Mouse (Mus musculus) liver, embryonic 16.5 days (tissue): ENCODE measurements around the gene Tnn. TPM values are rescaled to one million over a fixed set of nuclear protein-coding genes. Genes with fewer than 3 reads are reported as not detected.
A peak's percentile ranks its signal among the peaks of the same experiment; 100 is the strongest.

Experiments used
- ATAC-seq: fragments of 200-750 bp; cut with Nextera tagmentation; 2 replicates; pipeline ENCODE4 v1.8.0; 2017; ENCODE audit warnings: low read depth, mild to moderate bottlenecking, moderate number of reproducible peaks, moderate library complexity
- H3K27ac ChIP-seq: fragments of 300-500 bp; sonication (generic); 2 replicates; pipeline ENCODE4 v1.5.1; 2014; ENCODE audit warnings: mild to moderate bottlenecking, low read length
- H3K27me3 ChIP-seq: fragments of 300-500 bp; sonication (generic); 2 replicates; pipeline ENCODE4 v1.6.1; 2014; ENCODE audit warnings: low read depth, low read length, mixed read lengths; ENCODE audit not compliant: control insufficient read depth, insufficient read depth
- H3K36me3 ChIP-seq: fragments of 300-500 bp; sonication (generic); 2 replicates; pipeline ENCODE4 v1.6.1; 2014; ENCODE audit warnings: mild to moderate bottlenecking; ENCODE audit not compliant: control insufficient read depth, insufficient read depth
- H3K4me1 ChIP-seq: fragments of 300-500 bp; sonication (generic); 2 replicates; pipeline ENCODE4 v1.6.1; 2014; ENCODE audit warnings: low read depth, low read length, mixed read lengths; ENCODE audit not compliant: control insufficient read depth
- H3K4me2 ChIP-seq: fragments of 300-500 bp; sonication (generic); 2 replicates; pipeline ENCODE4 v1.6.1; 2014; ENCODE audit warnings: low read depth, low read length, mixed read lengths
- H3K4me3 ChIP-seq: fragments of 300-500 bp; sonication (generic); 2 replicates; pipeline ENCODE4 v1.5.1; 2014; ENCODE audit warnings: low read depth, mild to moderate bottlenecking, low read length
- H3K9ac ChIP-seq: fragments of 300-500 bp; sonication (generic); 2 replicates; pipeline ENCODE4 v1.6.1; 2014; ENCODE audit warnings: low read depth, low read length
- H3K9me3 ChIP-seq: fragments of 300-500 bp; sonication (generic); replicated peaks from 2 replicates; pipeline ENCODE4 v1.6.1; 2016; ENCODE audit warnings: low read length; ENCODE audit not compliant: control insufficient read depth
- WGBS: fragments of 180-500 bp; shearing (Covaris S2); extraction: QIAGEN DNeasy Blood & Tissue Kit; methylation state at CpG from one replicate; pipeline ENCODE4 v1.1.7; 2014; ENCODE audit not compliant: insufficient replicate concordance; 5-methylcytosine and 5-hydroxymethylcytosine counted together
- polyA plus RNA-seq: library from polyadenylated mRNA; unstranded; fragments of >200 nt; fragmentation: Nextera tagmentation; extraction: Ambion mirVana; gene quantifications from 2 replicates; pipeline ENCODE4 v1.2.1, GENCODE M21; 2015

Tnn gene
- polyA plus RNA-seq, 1 experiment from 2014 or later: 0.05 TPM

DNA sequence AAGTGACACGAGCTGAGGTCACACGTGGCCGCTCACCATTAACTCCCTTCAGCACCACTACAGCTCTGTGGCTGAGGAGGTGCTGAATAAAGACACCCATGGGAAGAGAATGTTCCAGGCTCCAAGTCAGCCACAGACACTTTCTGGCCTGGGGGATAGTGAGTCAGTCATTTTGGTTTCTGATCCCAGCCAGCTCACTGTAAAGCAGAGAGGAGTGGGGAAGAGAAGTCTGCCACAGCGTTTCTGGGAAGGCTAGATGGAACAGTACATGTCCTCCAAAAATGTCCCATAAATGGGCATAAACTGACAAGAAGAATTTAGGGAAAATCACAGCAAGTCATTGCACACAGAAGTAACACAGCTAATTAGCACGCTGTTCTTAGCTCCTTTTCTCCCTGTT, 52.4 kb downstream of the Tnn start:
- 70% methylated on average over 5 of the region's 5 CpGs for WGBS
- H3K36me3 ChIP-seq: no peaks in the 10 kb centered on the region
- no peak for ATAC-seq

DNA sequence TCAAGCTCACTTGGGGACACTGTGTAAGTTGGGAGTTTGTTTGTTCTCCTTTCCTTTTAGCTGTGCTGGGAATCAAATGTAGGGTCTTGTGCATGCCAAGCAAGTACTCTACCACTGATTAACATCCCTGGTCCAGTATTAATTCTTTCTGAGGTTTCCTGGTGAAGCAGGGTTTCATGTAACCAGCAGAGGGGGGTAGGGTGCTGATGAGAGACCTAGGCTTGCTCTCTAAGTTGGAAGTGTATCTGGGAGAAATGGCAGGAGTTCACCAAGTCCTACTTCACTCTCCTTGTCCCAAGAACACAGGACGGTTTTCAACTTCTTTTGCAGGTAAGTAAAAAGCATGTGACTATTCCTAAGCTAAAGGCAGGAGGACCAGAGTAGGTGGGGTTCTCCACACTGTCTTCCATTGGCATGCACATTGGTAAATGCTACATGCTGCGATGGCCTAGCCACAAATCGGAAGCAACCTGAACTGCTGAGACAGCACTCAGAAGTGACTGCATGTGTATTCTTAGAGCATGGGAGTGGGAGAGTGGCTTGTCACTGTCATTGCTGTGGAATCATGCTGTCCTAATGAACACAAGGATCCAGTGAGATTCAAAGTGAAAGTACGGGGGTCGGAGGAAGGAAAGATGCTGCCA, 53.6 kb downstream of the Tnn start:
- no peak overlapping the region for H3K4me3 ChIP-seq
- H3K4me2 ChIP-seq: no peak overlapping the region
- no peak for ATAC-seq
- H3K9ac ChIP-seq: no peak overlapping the region
- H3K27me3 ChIP-seq: no peaks in the 10 kb centered on the region
- no peaks in the 10 kb centered on the region for H3K9me3 ChIP-seq
- no peaks in the 10 kb centered on the region for H3K36me3 ChIP-seq
- no peaks in the 10 kb centered on the region for H3K4me1 ChIP-seq
- 68% methylated on average over 5 of the region's 5 CpGs for WGBS
- H3K27ac ChIP-seq: no peak overlapping the region

More for the DNA sequence above, 52.4 kb downstream of the Tnn start:
- H3K4me3 ChIP-seq: no peak overlapping the region
- H3K27me3 ChIP-seq: no peaks in the 10 kb centered on the region
- no peak overlapping the region for H3K27ac ChIP-seq
- H3K9ac ChIP-seq: no peak overlapping the region
- H3K4me1 ChIP-seq: no peaks in the 10 kb centered on the region
- no peaks in the 10 kb centered on the region for H3K9me3 ChIP-seq
- H3K4me2 ChIP-seq: no peak overlapping the region

DNA sequence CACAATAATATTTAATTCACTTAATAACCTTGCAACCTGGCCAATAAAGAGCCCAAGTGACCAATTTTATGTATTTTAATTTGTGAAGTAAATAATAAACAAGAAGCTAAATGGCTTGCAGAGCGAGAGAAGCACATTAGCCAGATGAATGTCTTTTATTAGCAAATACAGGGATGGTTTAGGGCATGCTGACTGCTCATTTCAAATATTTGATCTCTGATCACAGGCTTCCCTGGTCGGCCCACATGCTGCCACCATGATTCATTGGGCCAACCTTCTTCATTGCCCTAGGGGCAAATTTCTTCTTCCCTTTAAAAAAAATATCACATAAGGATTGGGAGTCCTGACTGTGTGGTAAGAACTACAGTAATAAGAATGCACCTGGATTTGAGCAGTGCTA, 66.7 kb downstream of the Tnn start:
- no peaks in the 10 kb centered on the region for H3K36me3 ChIP-seq
- no peaks in the 10 kb centered on the region for H3K4me1 ChIP-seq
- WGBS: 50% methylated on average over 2 of the region's 2 CpGs
- no peaks in the 10 kb centered on the region for H3K9me3 ChIP-seq
- no peak overlapping the region for H3K4me3 ChIP-seq
- ATAC-seq: no peak
- H3K27me3 ChIP-seq: no peaks in the 10 kb centered on the region; the same call in 1 of the 2 replicates
- H3K4me2 ChIP-seq: no peak overlapping the region
- no peak overlapping the region for H3K27ac ChIP-seq
- no peak overlapping the region for H3K9ac ChIP-seq

DNA sequence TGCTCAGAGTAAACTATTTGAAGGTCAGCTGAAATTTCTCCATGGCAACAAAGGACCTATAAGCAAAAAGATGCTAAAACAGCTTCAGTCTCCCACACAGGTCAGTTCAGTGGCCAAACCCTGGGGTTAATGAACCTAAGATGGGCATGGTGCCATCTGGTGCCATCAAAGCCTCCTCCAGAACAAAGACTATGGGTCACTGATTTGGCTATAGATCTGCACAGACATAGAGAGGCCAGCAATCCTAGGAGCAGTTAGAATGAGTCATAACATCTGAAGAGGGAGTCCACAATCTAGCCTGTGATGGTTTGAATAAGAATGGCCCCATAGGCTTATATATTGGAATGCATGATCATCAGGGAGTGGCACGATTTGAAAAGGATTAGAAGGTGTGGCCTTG, 69.1 kb downstream of the Tnn start:
- Histone ChIP-seq H3K27me3 (no peaks in the 10 kb centered on the region; the same call in 1 of the 2 replicates), H3K4me2 (no peak overlapping the region), H3K9me3 (no peaks in the 10 kb centered on the region), H3K36me3 (no peaks in the 10 kb centered on the region), H3K4me3 (no peak overlapping the region), H3K4me1 (peaks cover 4% of the 10 kb centered on the region), H3K27ac (no peak overlapping the region), H3K9ac (no peak overlapping the region)
- 55% methylated on average over 1 of the region's 1 CpGs for WGBS
- no peak for ATAC-seq

DNA sequence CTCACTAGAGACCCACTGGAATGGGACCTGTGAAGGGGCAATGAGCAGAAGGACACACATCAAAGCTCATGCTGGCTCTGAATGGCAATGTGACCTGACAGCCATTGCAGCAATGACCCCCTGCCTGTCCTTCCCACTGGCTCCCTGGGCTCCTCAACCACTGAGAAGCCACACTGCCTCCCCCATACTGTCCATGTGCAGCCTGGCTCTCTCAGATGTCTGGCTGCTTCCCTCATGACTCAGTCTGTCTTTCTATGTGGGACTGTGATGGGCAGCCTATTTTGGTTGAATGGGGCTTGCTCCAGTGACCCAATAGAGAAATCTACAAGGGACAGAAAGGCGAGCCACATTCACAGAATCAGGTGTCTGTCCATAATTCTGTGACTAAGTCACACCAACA, 70.7 kb downstream of the Tnn start:
- H3K9me3 ChIP-seq: no peaks in the 10 kb centered on the region
- H3K36me3 ChIP-seq: peaks cover 2% of the 10 kb centered on the region; the same call in 1 of the 2 replicates
- WGBS: 59% methylated on average over 1 of the region's 1 CpGs

DNA sequence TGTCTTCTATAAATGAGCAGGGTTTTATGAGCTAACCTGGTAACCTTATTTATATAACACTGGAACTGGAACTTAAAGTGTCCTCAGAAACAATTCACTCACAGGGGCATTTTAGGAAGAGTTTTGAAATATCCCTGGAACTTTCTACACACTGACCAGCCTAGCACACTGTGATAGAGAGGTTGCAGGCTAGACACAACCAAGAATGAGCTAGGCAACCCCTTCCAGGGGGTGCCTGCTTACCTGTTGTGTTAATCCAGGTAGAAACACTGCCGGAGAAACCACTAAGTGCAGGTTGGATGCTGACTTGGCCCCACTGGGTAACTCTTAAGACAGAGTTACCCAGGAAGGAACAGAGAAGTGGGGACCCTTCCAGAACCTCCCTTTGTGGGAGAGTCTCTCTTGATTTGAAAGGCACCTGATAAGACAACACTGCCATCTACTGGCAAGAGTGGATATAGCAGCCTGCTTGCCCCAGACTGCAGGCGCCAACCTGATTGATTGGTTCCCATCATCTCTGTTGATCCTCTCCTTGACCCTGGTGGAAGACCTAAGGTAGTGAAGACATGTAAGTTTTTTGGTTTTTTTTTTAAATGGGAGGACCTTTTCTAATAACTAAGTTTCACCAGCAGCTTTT, 72.5 kb downstream of the Tnn start:
- Histone ChIP-seq H3K36me3 (peaks cover 14% of the 10 kb centered on the region), H3K9me3 (no peaks in the 10 kb centered on the region), H3K27ac (no peak overlapping the region), H3K4me2 (no peak overlapping the region), H3K4me3 (no peak overlapping the region), H3K4me1 (peaks cover 4% of the 10 kb centered on the region), H3K9ac (no peak overlapping the region), H3K27me3 (no peaks in the 10 kb centered on the region; the same call in 1 of the 2 replicates)
- WGBS: 18% methylated on average over 2 of the region's 2 CpGs
- no peak for ATAC-seq

More for the DNA sequence above, 70.7 kb downstream of the Tnn start:
- no peak overlapping the region for H3K9ac ChIP-seq
- H3K4me3 ChIP-seq: no peak overlapping the region
- no peaks in the 10 kb centered on the region; the same call in 1 of the 2 replicates for H3K27me3 ChIP-seq
- H3K4me1 ChIP-seq: peaks cover 4% of the 10 kb centered on the region
- H3K4me2 ChIP-seq: no peak overlapping the region
- no peak for ATAC-seq
- no peak overlapping the region for H3K27ac ChIP-seq

DNA sequence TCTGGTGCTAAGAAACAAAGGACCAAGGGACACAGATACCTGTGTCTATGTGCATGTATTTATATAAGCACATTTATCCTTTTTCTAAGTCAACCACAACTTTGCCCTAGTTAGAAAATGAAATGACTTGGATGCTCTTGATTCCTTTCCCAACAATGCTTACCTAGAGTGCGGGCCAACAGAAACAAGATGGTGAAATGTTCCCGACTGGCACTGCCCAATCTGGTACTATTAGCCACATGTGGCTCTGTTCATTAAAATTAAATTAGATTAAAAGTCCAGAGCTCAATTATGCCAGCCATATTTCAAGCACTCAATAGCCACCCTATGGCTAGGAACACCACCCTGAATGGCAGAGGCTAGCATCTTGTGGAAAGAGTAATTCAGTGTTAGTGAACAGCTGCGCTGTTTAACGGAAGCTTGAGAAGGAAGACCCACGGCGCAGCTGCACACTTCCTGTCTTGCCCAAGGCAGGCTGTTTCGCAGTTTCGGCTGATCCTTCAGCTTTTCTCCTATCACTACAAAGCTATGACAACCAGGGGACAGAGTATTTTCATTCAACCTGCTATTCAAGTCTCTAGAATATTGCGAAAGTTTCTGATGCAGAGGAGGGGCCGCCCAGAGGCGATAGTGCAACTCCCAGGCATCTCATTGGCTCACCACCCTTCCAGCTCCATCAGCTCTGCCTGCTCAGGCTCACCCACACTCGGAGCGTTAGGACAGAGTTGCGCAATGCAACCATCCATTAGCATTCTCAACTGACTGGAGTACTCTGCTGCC, 74.3 kb downstream of the Tnn start:
- Histone ChIP-seq H3K9me3 (no peaks in the 10 kb centered on the region), H3K27ac (peak overlapping the region; percentile 43; the same call in 1 of the 2 replicates), H3K27me3 (no peaks in the 10 kb centered on the region; the same call in 1 of the 2 replicates), H3K4me3 (peak overlapping the region; percentile 14; the same call in 1 of the 2 replicates), H3K4me1 (peaks cover 4% of the 10 kb centered on the region), H3K36me3 (peaks cover 20% of the 10 kb centered on the region), H3K4me2 (peak overlapping the region; percentile 41; the same call in 1 of the 2 replicates), H3K9ac (no peak overlapping the region)
- WGBS: 33% methylated on average over 14 of the region's 14 CpGs
- ATAC-seq: peak; percentile 82

DNA sequence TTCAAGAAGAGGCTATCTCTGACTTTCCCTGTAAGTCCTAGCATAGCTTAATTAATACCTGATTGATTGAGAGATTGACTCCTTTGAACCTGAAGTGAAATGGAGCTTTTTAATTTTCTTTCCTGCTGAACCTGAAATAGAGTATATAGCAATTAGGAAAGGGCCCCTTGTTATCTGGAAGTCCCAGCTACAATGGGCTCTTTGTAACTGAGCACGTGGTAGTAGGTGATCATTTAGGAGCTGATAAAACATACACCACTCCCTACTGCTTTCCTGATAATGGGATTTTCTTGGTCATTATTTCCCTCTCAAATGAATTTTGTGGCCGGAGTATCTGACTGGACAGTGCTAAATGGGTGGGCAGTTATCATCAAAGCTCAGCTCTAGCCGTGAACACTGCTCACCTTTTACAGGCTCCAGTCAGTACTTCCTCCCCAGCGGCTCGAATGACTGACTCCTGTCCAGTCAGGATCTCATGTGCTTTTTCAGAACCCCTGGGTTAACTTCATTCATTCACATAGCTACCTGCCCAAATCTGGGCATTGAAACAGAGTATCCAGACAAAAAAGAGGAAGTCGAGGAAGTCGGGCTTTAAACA, 88.7 kb downstream of the Tnn start:
- no peak overlapping the region for H3K4me2 ChIP-seq
- H3K36me3 ChIP-seq: peaks cover 4% of the 10 kb centered on the region; the same call in 1 of the 2 replicates
- H3K9ac ChIP-seq: no peak overlapping the region
- H3K4me1 ChIP-seq: peaks cover 35% of the 10 kb centered on the region
- no peak for ATAC-seq
- no peaks in the 10 kb centered on the region for H3K27me3 ChIP-seq
- H3K27ac ChIP-seq: no peak overlapping the region
- 45% methylated on average over 7 of the region's 7 CpGs for WGBS
- no peaks in the 10 kb centered on the region; the same call in 1 of the 2 replicates for H3K9me3 ChIP-seq
- H3K4me3 ChIP-seq: no peak overlapping the region
